Mouse (Mus musculus) C2C12 (cell line): ENCODE measurements around the gene Tln1. TPM values are rescaled to one million over a fixed set of nuclear protein-coding genes. Genes with fewer than 3 reads are reported as not detected.
"Not testable (repeated sequence)": the region's sequence is repeated elsewhere in the genome, so short reads cannot be mapped to it uniquely, and the experiment has no call there.

Experiments used
- H3K27me3 ChIP-seq: one replicate; pipeline ENCODE4 v1.6.1; 2011; ENCODE audit not compliant: control insufficient read depth, insufficient read depth, insufficient read length
- H3K36me3 ChIP-seq: one replicate; pipeline ENCODE4 v1.6.1; 2011; ENCODE audit not compliant: control insufficient read depth, insufficient read depth
- H3K4me3 ChIP-seq: one replicate; pipeline ENCODE4 v1.5.1; 2011; ENCODE audit warnings: mild to moderate bottlenecking, control low read depth; ENCODE audit not compliant: poor library complexity, insufficient read depth, severe bottlenecking
- H3K79me2 ChIP-seq: one replicate; pipeline ENCODE4 v1.6.1; 2011; ENCODE audit not compliant: control insufficient read depth, insufficient read depth
- H3K79me3 ChIP-seq: one replicate; pipeline ENCODE4 v1.6.1; 2011; ENCODE audit warnings: low read depth, control low read depth
- H3ac ChIP-seq: one replicate; pipeline ENCODE3; 2011; ENCODE audit warnings: low read depth; ENCODE audit not compliant: control insufficient read depth, insufficient read length
- CEBPB ChIP-seq: IDR thresholded peaks from one replicate; pipeline ENCODE4 v1.6.1; 2011; ENCODE audit warnings: low read depth, mild to moderate bottlenecking, control low read depth, moderate library complexity
- CTCF ChIP-seq: IDR thresholded peaks from one replicate; pipeline ENCODE4 v1.5.1; 2011; ENCODE audit not compliant: control insufficient read depth, insufficient read depth, insufficient read length
- FOSL1 ChIP-seq: IDR thresholded peaks from one replicate; pipeline ENCODE4 v1.8.0; 2011; ENCODE audit warnings: mild to moderate bottlenecking, low read length; ENCODE audit not compliant: poor library complexity, insufficient read depth, severe bottlenecking
- MAX ChIP-seq: IDR thresholded peaks from one replicate; pipeline ENCODE4 v1.6.1; 2011; ENCODE audit warnings: mild to moderate bottlenecking, control low read depth
- MYOD1 ChIP-seq: IDR thresholded peaks from one replicate; pipeline ENCODE4 v1.6.1; 2011; ENCODE audit warnings: low read depth; ENCODE audit not compliant: control insufficient read depth, insufficient read length
- MYOG ChIP-seq: IDR thresholded peaks from one replicate; pipeline ENCODE4 v1.6.1; 2011; ENCODE audit not compliant: control insufficient read depth, insufficient read length; ENCODE audit errors: extremely low read depth
- USF1 ChIP-seq: IDR thresholded peaks from one replicate; pipeline ENCODE4 v1.6.1; 2011; ENCODE audit warnings: low read depth, mild to moderate bottlenecking, control low read depth, moderate library complexity
- polyA plus RNA-seq: library from polyadenylated mRNA; unstranded; fragments of >200 nt; fragmentation: generic; extraction: Trizol; gene quantifications from one replicate; pipeline ENCODE4 v1.2.1, GENCODE M21; 2012; ENCODE audit warnings: missing spikeins

Tln1 gene
- polyA plus RNA-seq, 1 experiment = 158 TPM

- H3K36me3 ChIP-seq = peaks cover 36% of the 10 kb centered on the region
- H3K27me3 ChIP-seq = no peaks in the 10 kb centered on the region
- TF ChIP-seq MAX (peak; percentile 18), USF1 (no peak)
- H3K79me3 ChIP-seq = peaks cover 64% of the 10 kb centered on the region
- H3ac ChIP-seq = peak overlapping the region; percentile 83
- H3K4me3 ChIP-seq = peak overlapping the region; percentile 86
- peaks cover 86% of the 10 kb centered on the region for H3K79me2 ChIP-seq
Observed at GRCm38 (mm10) chr4:43558631-43559356, 3.7 kb downstream of the Tln1 start.

- Histone ChIP-seq H3K36me3 (peaks cover 42% of the 10 kb centered on the region), H3K27me3 (no peaks in the 10 kb centered on the region), H3ac (peak overlapping the region; percentile 48), H3K79me3 (peaks cover 60% of the 10 kb centered on the region), H3K79me2 (peaks cover 80% of the 10 kb centered on the region), H3K4me3 (peak overlapping the region; percentile 86)
- TF ChIP-seq FOSL1 = no peak
- TF ChIP-seq CEBPB = peak; percentile 64
Observed at GRCm38 (mm10) chr4:43558028-43558630, 4.4 kb downstream of the Tln1 start.

GRCm38 (mm10) chr4:43555926-43556325 lies 6.6 kb downstream of the Tln1 start:
- peaks cover 62% of the 10 kb centered on the region for H3K79me2 ChIP-seq
- H3K36me3 ChIP-seq = peaks cover 64% of the 10 kb centered on the region

GRCm38 (mm10) chr4:43553891-43554290 lies 8.6 kb downstream of the Tln1 start:
- Histone ChIP-seq H3K36me3 (peaks cover 84% of the 10 kb centered on the region), H3K79me2 (peaks cover 42% of the 10 kb centered on the region)
- TF ChIP-seq CTCF = no peak
- TF ChIP-seq CEBPB = no peak
- TF ChIP-seq FOSL1 = no peak
- TF ChIP-seq MYOD1 = no peak
- TF ChIP-seq USF1 = no peak
- TF ChIP-seq MYOG = no peak
- no peak for TF ChIP-seq MAX

More at GRCm38 (mm10) chr4:43555926-43556325, 6.6 kb downstream of the Tln1 start:
- TF ChIP-seq FOSL1 = no peak
- Histone ChIP-seq H3K27me3 (no peaks in the 10 kb centered on the region), H3K4me3 (no peak overlapping the region), H3K79me3 (peaks cover 49% of the 10 kb centered on the region), H3ac (no peak overlapping the region)

GRCm38 (mm10) chr4:43552437-43552836 lies 10.1 kb downstream of the Tln1 start:
- H3K27me3 ChIP-seq = no peaks in the 10 kb centered on the region
- no peak overlapping the region for H3K4me3 ChIP-seq
- peaks cover 99% of the 10 kb centered on the region for H3K36me3 ChIP-seq
- peaks cover 27% of the 10 kb centered on the region for H3K79me2 ChIP-seq
- peaks cover 24% of the 10 kb centered on the region for H3K79me3 ChIP-seq
- H3ac ChIP-seq = no peak overlapping the region
- no peak for TF ChIP-seq MYOG
- TF ChIP-seq FOSL1 = no peak
- no peak for TF ChIP-seq CTCF
- no peak for TF ChIP-seq MYOD1
- TF ChIP-seq MAX = no peak
- TF ChIP-seq CEBPB = no peak
- no peak for TF ChIP-seq USF1

More at GRCm38 (mm10) chr4:43553891-43554290, 8.6 kb downstream of the Tln1 start:
- Histone ChIP-seq H3K4me3 (no peak overlapping the region), H3K79me3 (peaks cover 33% of the 10 kb centered on the region), H3ac (no peak overlapping the region), H3K27me3 (no peaks in the 10 kb centered on the region)

GRCm38 (mm10) chr4:43551854-43552253 lies 10.6 kb downstream of the Tln1 start:
- H3K79me2 ChIP-seq = peaks cover 22% of the 10 kb centered on the region
- not testable (repeated sequence) for H3K4me3 ChIP-seq, H3ac ChIP-seq, H3K27me3 ChIP-seq
- peaks cover 99% of the 10 kb centered on the region for H3K36me3 ChIP-seq
- H3K79me3 ChIP-seq = peaks cover 18% of the 10 kb centered on the region

GRCm38 (mm10) chr4:43549055-43549454 lies 13.4 kb downstream of the Tln1 start:
- Histone ChIP-seq H3K4me3 (no peak overlapping the region), H3K79me2 (no peaks in the 10 kb centered on the region), H3ac (no peak overlapping the region), H3K36me3 (peaks cover 99% of the 10 kb centered on the region), H3K27me3 (no peaks in the 10 kb centered on the region), H3K79me3 (no peaks in the 10 kb centered on the region)
- TF ChIP-seq MYOD1 (no peak), USF1 (no peak), CEBPB (no peak), CTCF (no peak), MYOG (no peak), MAX (no peak), FOSL1 (no peak)
